Mouse (Mus musculus) lung, postnatal 0 days (tissue): ENCODE results near the gene Snx21.

Experiments
- CTCF ChIP-seq: IDR thresholded peaks from 2 replicates; pipeline ENCODE4 v1.5.1; 2016; ENCODE audit warnings: antibody characterized with exemption, mild to moderate bottlenecking
- EP300 ChIP-seq: IDR thresholded peaks from 2 replicates; pipeline ENCODE4 v1.6.1; 2016; ENCODE audit warnings: antibody characterized with exemption, mild to moderate bottlenecking, control low read depth

GRCm38 (mm10) chr2:164787779-164788178 lies 2.2 kb downstream of the Snx21 start:
- TF ChIP-seq CTCF (no peak), EP300 (no peak)
